Mouse (Mus musculus) lung, adult 2 months (tissue): ENCODE data around the gene Bend5.

Experiments
- CTCF ChIP-seq: fragments of 200-500 bp; IDR thresholded peaks from 2 replicates; pipeline ENCODE4 v1.5.1; 2011; ENCODE audit warnings: mild to moderate bottlenecking, low read length, control low read depth; ENCODE audit not compliant: insufficient read depth
- POLR2A ChIP-seq: fragments of 200-500 bp; IDR thresholded peaks from 2 replicates; pipeline ENCODE4 v1.6.1; 2011; ENCODE audit warnings: low read depth, mild to moderate bottlenecking, control low read depth, low read length, borderline replicate concordance; ENCODE audit errors: extremely low read depth

DNA sequence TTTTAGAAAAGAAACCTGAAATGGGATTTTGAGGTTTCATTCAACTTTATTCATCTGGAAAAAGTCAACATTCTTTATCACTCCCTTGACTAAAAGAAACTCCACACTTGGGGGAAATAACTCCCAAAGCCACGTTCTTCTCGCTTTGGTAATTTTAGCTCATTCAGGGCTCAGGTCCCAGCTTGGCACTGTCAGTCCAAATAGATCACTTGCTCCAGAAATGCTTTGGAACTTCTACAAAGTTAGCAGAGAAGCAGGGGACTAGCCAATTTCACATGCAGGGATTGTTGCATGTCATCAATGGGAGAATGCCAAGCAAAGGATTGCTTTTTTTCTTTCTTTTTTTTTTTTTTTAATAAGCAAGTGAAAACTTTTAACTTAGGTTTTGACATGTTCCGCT lies 5.2 kb downstream of the Bend5 start:
- TF ChIP-seq POLR2A (no peak), CTCF (no peak)
